Mouse (Mus musculus) thymus, postnatal 0 days (tissue): ENCODE measurements around the gene Ipo7. TPM values are rescaled to one million over a fixed set of nuclear protein-coding genes. Genes with fewer than 3 reads are reported as not detected.
"Not testable (repeated sequence)": the region's sequence is repeated elsewhere in the genome, so short reads cannot be mapped to it uniquely, and the experiment has no call there.

Experiments
- DNase-seq: peaks from one replicate; pipeline ENCODE4 v3.0.0-alpha.2; 2015; ENCODE audit warnings: low spot score
- polyA plus RNA-seq: library from polyadenylated mRNA; unstranded; fragments of >200 nt; fragmentation: Nextera tagmentation; extraction: Ambion mirVana; gene quantifications from 2 replicates; pipeline ENCODE4 v1.2.1, GENCODE M21; 2015

The Ipo7 gene
- 24.6 and 27.0 TPM in 2 replicates for polyA plus RNA-seq

- DNase-seq = peak; percentile 89
These were observed at the start of gene Ipo7 for GRCm38 (mm10) chr7:110018117-110018630. Gene Ipo7, plus strand, starts transcription at chr7:110018274.

GRCm38 (mm10) chr7:109968924-109969450 lies 49.1 kb upstream of the Ipo7 start:
- DNase-seq = no peak

GRCm38 (mm10) chr7:109969542-109969941 lies 48.5 kb upstream of the Ipo7 start:
- no peak for DNase-seq

- no peak for DNase-seq
These were observed 41.9 kb upstream of the Ipo7 start for GRCm38 (mm10) chr7:109975966-109976715.

- DNase-seq = peak; percentile 33
These were observed 40.9 kb upstream of the Ipo7 start for GRCm38 (mm10) chr7:109977131-109977530.

GRCm38 (mm10) chr7:109984608-109985007 lies 33.5 kb upstream of the Ipo7 start:
- DNase-seq = not testable (repeated sequence)

GRCm38 (mm10) chr7:109985661-109986132 lies 32.4 kb upstream of the Ipo7 start:
- no peak for DNase-seq

- peak; percentile 98 for DNase-seq
These were observed 31.9 kb upstream of the Ipo7 start for GRCm38 (mm10) chr7:109986133-109986669.

- DNase-seq = peak; percentile 15
These were observed 31.3 kb upstream of the Ipo7 start, which contains the start of gene Tmem41b for GRCm38 (mm10) chr7:109986775-109987174. Gene Tmem41b, minus strand, starts transcription at chr7:109986929.

GRCm38 (mm10) chr7:109991286-109991685 lies 26.8 kb upstream of the Ipo7 start:
- DNase-seq = no peak

GRCm38 (mm10) chr7:109993157-109993959 lies 24.7 kb upstream of the Ipo7 start:
- no peak for DNase-seq

- DNase-seq = no peak
These were observed 19.7 kb upstream of the Ipo7 start for GRCm38 (mm10) chr7:109998388-109998787.

GRCm38 (mm10) chr7:110002092-110002491 lies 16.0 kb upstream of the Ipo7 start:
- no peak for DNase-seq

- no peak for DNase-seq
These were observed 15.1 kb upstream of the Ipo7 start for GRCm38 (mm10) chr7:110002968-110003367.

- no peak for DNase-seq
These were observed 12.1 kb upstream of the Ipo7 start for GRCm38 (mm10) chr7:110005976-110006375.

GRCm38 (mm10) chr7:110006471-110007195 lies 11.4 kb upstream of the Ipo7 start:
- DNase-seq = no peak

- DNase-seq = no peak
These were observed 9.6 kb upstream of the Ipo7 start for GRCm38 (mm10) chr7:110008513-110008912.

- no peak for DNase-seq
These were observed 9.0 kb upstream of the Ipo7 start for GRCm38 (mm10) chr7:110009084-110009483.

GRCm38 (mm10) chr7:110011417-110011816 lies 6.7 kb upstream of the Ipo7 start:
- DNase-seq = no peak

- no peak for DNase-seq
These were observed 3.8 kb upstream of the Ipo7 start for GRCm38 (mm10) chr7:110014272-110014671.
